Mouse (Mus musculus) bone marrow macrophage, adult 2 months (primary cell): ENCODE data around the gene Plpp3.

ENCODE experiments used
- CTCF ChIP-seq: IDR thresholded peaks from 2 replicates; pipeline ENCODE4 v1.5.1; 2012; ENCODE audit warnings: low read depth, mild to moderate bottlenecking, low read length, moderate library complexity
- POLR2A ChIP-seq: IDR thresholded peaks from 2 replicates; pipeline ENCODE4 v1.6.1; 2012; ENCODE audit warnings: mild to moderate bottlenecking, low read depth, low read length, borderline replicate concordance

DNA sequence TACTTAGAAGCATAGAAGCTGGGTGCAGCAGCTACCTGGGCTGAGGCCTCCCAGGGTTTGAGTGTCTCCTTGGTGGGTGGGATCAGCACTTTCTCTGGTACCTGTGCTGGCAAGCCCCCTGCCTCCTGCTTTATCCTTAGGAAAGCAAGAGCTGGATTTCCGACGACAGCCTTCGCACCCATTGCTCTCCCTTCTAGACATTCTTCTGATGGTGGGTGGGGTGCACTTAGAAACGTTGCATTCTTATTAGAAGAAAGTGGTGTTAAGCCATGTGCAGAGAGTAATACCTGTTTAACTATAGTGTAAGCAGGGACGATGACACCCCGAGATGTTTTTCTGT is 2.4 kb downstream of the Plpp3 start:
- TF ChIP-seq CTCF (no peak), POLR2A (no peak)
